Mouse (Mus musculus): Measurements from ENCODE around the gene Rasgrp2. TPM values are rescaled to one million over a fixed set of nuclear protein-coding genes. Genes with fewer than 3 reads are reported as not detected.
A peak's percentile ranks its signal among the peaks of the same experiment; 100 is the strongest.

Gene Rasgrp2
- polyA plus RNA-seq, 1 experiment from 2014 or later, result 32.0 TPM

GRCm38 (mm10) chr19:6373539-6374400, 25.4 kb upstream of the Rasgrp2 start:
- Histone ChIP-seq H3K4me3 (no peak overlapping the region), H3K27me3 (no peaks in the 10 kb centered on the region), H3K4me1 (no peaks in the 10 kb centered on the region), H3K4me2 (no peak overlapping the region), H3K9me3 (no peaks in the 10 kb centered on the region), H3K36me3 (peaks cover 96% of the 10 kb centered on the region), H3K9ac (no peak overlapping the region), H3K27ac (no peak overlapping the region)
- 69% methylated on average over 12 of the region's 12 CpGs for WGBS
- ATAC-seq (ENCODE audit: insufficient number of reproducible peaks, insufficient read depth, low FRiP score, low TSS enrichment, low read depth), result peak; percentile 54; the same call in 1 of the 2 replicates

GRCm38 (mm10) chr19:6374571-6374970, 24.6 kb upstream of the Rasgrp2 start:
- no peaks in the 10 kb centered on the region for H3K27me3 ChIP-seq
- H3K4me3 ChIP-seq, result no peak overlapping the region
- H3K4me2 ChIP-seq, result no peak overlapping the region
- H3K9ac ChIP-seq, result no peak overlapping the region
- no peak overlapping the region for H3K27ac ChIP-seq
- peaks cover 98% of the 10 kb centered on the region for H3K36me3 ChIP-seq
- H3K9me3 ChIP-seq, result no peaks in the 10 kb centered on the region
- 97% methylated on average over 10 of the region's 10 CpGs for WGBS
- no peak for ATAC-seq (ENCODE audit: insufficient number of reproducible peaks, insufficient read depth, low FRiP score, low TSS enrichment, low read depth)
- H3K4me1 ChIP-seq, result no peaks in the 10 kb centered on the region

- Histone ChIP-seq H3K4me1 (no peaks in the 10 kb centered on the region), H3K36me3 (peaks cover 95% of the 10 kb centered on the region), H3K9me3 (no peaks in the 10 kb centered on the region), H3K4me3 (no peak overlapping the region), H3K27me3 (no peaks in the 10 kb centered on the region), H3K27ac (no peak overlapping the region), H3K9ac (no peak overlapping the region), H3K4me2 (no peak overlapping the region)
- no peak for ATAC-seq (ENCODE audit: insufficient number of reproducible peaks, insufficient read depth, low FRiP score, low TSS enrichment, low read depth)
- 92% methylated on average over 40 of the region's 42 CpGs for WGBS
These were observed 23.5 kb upstream of the Rasgrp2 start for GRCm38 (mm10) chr19:6375423-6376254.

GRCm38 (mm10) chr19:6376255-6376564, 22.9 kb upstream of the Rasgrp2 start:
- Histone ChIP-seq H3K27ac (no peak overlapping the region), H3K9ac (no peak overlapping the region), H3K4me2 (no peak overlapping the region), H3K4me1 (no peaks in the 10 kb centered on the region), H3K9me3 (no peaks in the 10 kb centered on the region), H3K36me3 (peaks cover 89% of the 10 kb centered on the region), H3K4me3 (no peak overlapping the region), H3K27me3 (no peaks in the 10 kb centered on the region)
- WGBS, result 81% methylated on average over 14 of the region's 14 CpGs
- ATAC-seq (ENCODE audit: insufficient number of reproducible peaks, insufficient read depth, low FRiP score, low TSS enrichment, low read depth), result no peak

GRCm38 (mm10) chr19:6376643-6377042, 22.5 kb upstream of the Rasgrp2 start:
- ATAC-seq (ENCODE audit: insufficient number of reproducible peaks, insufficient read depth, low FRiP score, low TSS enrichment, low read depth), result no peak
- Histone ChIP-seq H3K27ac (no peak overlapping the region), H3K27me3 (no peaks in the 10 kb centered on the region), H3K36me3 (peaks cover 85% of the 10 kb centered on the region), H3K9ac (no peak overlapping the region), H3K9me3 (no peaks in the 10 kb centered on the region), H3K4me3 (no peak overlapping the region), H3K4me1 (no peaks in the 10 kb centered on the region), H3K4me2 (no peak overlapping the region)
- WGBS, result 86% methylated on average over 2 of the region's 2 CpGs

GRCm38 (mm10) chr19:6377327-6378040, 21.7 kb upstream of the Rasgrp2 start:
- no peak overlapping the region for H3K9ac ChIP-seq
- H3K4me2 ChIP-seq, result no peak overlapping the region
- H3K36me3 ChIP-seq, result peaks cover 76% of the 10 kb centered on the region
- no peaks in the 10 kb centered on the region for H3K4me1 ChIP-seq
- H3K27me3 ChIP-seq, result no peaks in the 10 kb centered on the region
- 87% methylated on average over 11 of the region's 11 CpGs for WGBS
- H3K27ac ChIP-seq, result no peak overlapping the region; the same call in 1 of the 2 replicates
- no peak for ATAC-seq (ENCODE audit: insufficient number of reproducible peaks, insufficient read depth, low FRiP score, low TSS enrichment, low read depth)
- H3K4me3 ChIP-seq, result no peak overlapping the region
- H3K9me3 ChIP-seq, result no peaks in the 10 kb centered on the region

- Histone ChIP-seq H3K9ac (no peak overlapping the region), H3K4me2 (no peak overlapping the region), H3K27me3 (no peaks in the 10 kb centered on the region), H3K4me3 (no peak overlapping the region), H3K4me1 (peaks cover 25% of the 10 kb centered on the region; the same call in 1 of the 2 replicates), H3K27ac (no peak overlapping the region), H3K36me3 (peaks cover 46% of the 10 kb centered on the region), H3K9me3 (no peaks in the 10 kb centered on the region)
- no peak for ATAC-seq (ENCODE audit: insufficient number of reproducible peaks, insufficient read depth, low FRiP score, low TSS enrichment, low read depth)
- 87% methylated on average over 9 of the region's 9 CpGs for WGBS
These were observed 18.6 kb upstream of the Rasgrp2 start for GRCm38 (mm10) chr19:6380411-6381166.

- WGBS, result 96% methylated on average over 5 of the region's 5 CpGs
- Histone ChIP-seq H3K27ac (no peak overlapping the region), H3K4me2 (no peak overlapping the region), H3K36me3 (peaks cover 40% of the 10 kb centered on the region), H3K9ac (no peak overlapping the region), H3K27me3 (no peaks in the 10 kb centered on the region), H3K9me3 (no peaks in the 10 kb centered on the region), H3K4me3 (no peak overlapping the region), H3K4me1 (peaks cover 25% of the 10 kb centered on the region; the same call in 1 of the 2 replicates)
- ATAC-seq (ENCODE audit: insufficient number of reproducible peaks, insufficient read depth, low FRiP score, low TSS enrichment, low read depth), result no peak
These were observed 17.9 kb upstream of the Rasgrp2 start for GRCm38 (mm10) chr19:6381238-6381637.

- H3K4me1 ChIP-seq, result peaks cover 25% of the 10 kb centered on the region; the same call in 1 of the 2 replicates
- H3K36me3 ChIP-seq, result peaks cover 28% of the 10 kb centered on the region
- ATAC-seq (ENCODE audit: insufficient number of reproducible peaks, insufficient read depth, low FRiP score, low TSS enrichment, low read depth), result no peak
- no peak overlapping the region for H3K4me2 ChIP-seq
- 83% methylated on average over 4 of the region's 4 CpGs for whole genome bisulfite sequencing
- no peak overlapping the region for H3K9ac ChIP-seq
- no peak overlapping the region for H3K27ac ChIP-seq
- no peaks in the 10 kb centered on the region for H3K9me3 ChIP-seq
- H3K27me3 ChIP-seq, result no peaks in the 10 kb centered on the region
- H3K4me3 ChIP-seq, result no peak overlapping the region
These were observed 16.7 kb upstream of the Rasgrp2 start for GRCm38 (mm10) chr19:6382323-6382924.

GRCm38 (mm10) chr19:6383470-6383869, 15.7 kb upstream of the Rasgrp2 start:
- Histone ChIP-seq H3K36me3 (peaks cover 18% of the 10 kb centered on the region), H3K9ac (no peak overlapping the region), H3K27me3 (peaks cover 1% of the 10 kb centered on the region; the same call in 1 of the 2 replicates), H3K9me3 (no peaks in the 10 kb centered on the region), H3K4me3 (no peak overlapping the region), H3K4me1 (peaks cover 25% of the 10 kb centered on the region; the same call in 1 of the 2 replicates), H3K27ac (peak overlapping the region; percentile 23; the same call in 1 of the 2 replicates), H3K4me2 (no peak overlapping the region)
- 33% methylated on average over 5 of the region's 5 CpGs for WGBS
- ATAC-seq (ENCODE audit: insufficient number of reproducible peaks, insufficient read depth, low FRiP score, low TSS enrichment, low read depth), result no peak

Data from embryonic facial prominence, embryonic 13.5 days (tissue).